31 mouse cellular contexts compared by ENCODE assay signal in the genomic region with DNA sequence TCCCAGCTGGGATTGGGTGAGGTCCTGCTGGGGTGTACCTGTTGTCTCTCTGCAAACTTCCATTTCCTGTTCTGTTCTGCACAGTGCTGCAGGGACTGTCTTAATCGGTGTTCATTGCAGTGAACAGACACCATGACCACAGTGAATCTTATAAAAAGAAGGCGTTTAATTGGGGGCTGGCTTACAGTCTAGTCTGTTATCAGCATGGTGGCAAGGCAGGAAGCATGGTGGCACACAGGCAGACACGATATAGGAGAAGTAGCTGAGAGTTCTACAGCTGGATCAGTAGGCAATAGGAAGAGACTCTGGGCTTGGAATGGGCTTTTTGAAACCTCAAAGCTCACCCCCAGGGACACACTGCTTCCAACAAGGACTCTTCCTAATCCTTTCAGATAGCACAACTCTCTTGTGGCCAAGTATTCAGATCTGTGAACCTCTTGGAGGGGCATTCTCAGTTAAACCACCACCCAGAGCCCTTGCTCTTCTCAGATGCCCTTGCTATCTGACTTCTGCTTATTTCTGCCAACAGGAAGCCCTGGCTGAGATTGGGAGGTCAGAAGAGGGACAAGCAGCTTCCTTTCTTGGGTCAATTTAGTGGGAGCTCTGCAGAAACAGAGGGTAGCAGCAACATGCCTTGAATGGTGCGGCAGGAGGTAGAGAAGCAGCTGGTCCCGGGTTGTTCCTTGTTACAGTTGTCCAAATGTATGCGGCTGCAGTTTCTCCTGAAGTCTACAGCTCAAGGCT. TPM values are rescaled to one million over a fixed set of nuclear protein-coding genes. Genes with fewer than 3 reads are reported as not detected.
DNase-seq lines count a peak whose midpoint lies in the region; ATAC-seq and TF ChIP-seq lines count a peak whose summit lies in the region.
"Had no signal": no experiment of that assay in that cellular context is flagged by ENCODE, and none has a peak within 500 bp of the region (broad histone marks: within the 10 kb centered on the region; RNA-seq: fewer than 3 reads in every experiment).

No protein-coding gene starts in this region.

- no peak overlapping the region for H3K4me3 ChIP-seq in bone marrow macrophage, adult 2 months (ENCODE audit: insufficient read depth, low read length)
- H3K4me3 ChIP-seq in lung, postnatal 0 days (ENCODE audit: low read depth, low read length): no peak overlapping the region
- H3K4me3 ChIP-seq: forebrain, embryonic 10.5 days; forebrain, embryonic 13.5 days; heart, adult 2 months; heart, embryonic 10.5 days; heart, embryonic 13.5 days; hindbrain, embryonic 10.5 days; hindbrain, embryonic 13.5 days; intestine, embryonic 15.5 days had no signal

- H3K4me1 ChIP-seq in bone marrow macrophage, adult 2 months (ENCODE audit: control insufficient read depth, insufficient read depth, low read length): peaks cover 13% of the 10 kb centered on the region
- H3K4me1 ChIP-seq in lung, postnatal 0 days (ENCODE audit: insufficient read depth, low read depth, low read length): no peaks in the 10 kb centered on the region
- H3K4me1 ChIP-seq: forebrain, embryonic 10.5 days; forebrain, embryonic 13.5 days; hindbrain, embryonic 10.5 days; hindbrain, embryonic 13.5 days; intestine, embryonic 15.5 days had no signal

- no peaks in the 10 kb centered on the region for H3K27me3 ChIP-seq in lung, postnatal 0 days (replicated peaks; ENCODE audit: insufficient read depth, low read length)
- H3K27me3 ChIP-seq: forebrain, embryonic 13.5 days; heart, embryonic 13.5 days; hindbrain, embryonic 13.5 days; intestine, embryonic 15.5 days had no signal

- TF ChIP-seq EP300 in lung, postnatal 0 days (IDR thresholded peaks at IDR 0.05): no peak

- no peaks in the 10 kb centered on the region for H3K36me3 ChIP-seq in lung, postnatal 0 days (ENCODE audit: insufficient read depth, low read length)
- H3K36me3 ChIP-seq: forebrain, embryonic 10.5 days; heart, embryonic 10.5 days; heart, embryonic 13.5 days; hindbrain, embryonic 10.5 days; hindbrain, embryonic 13.5 days; intestine, embryonic 15.5 days had no signal

- no peak for TF ChIP-seq CTCF in bone marrow macrophage, adult 2 months (IDR thresholded peaks at IDR 0.05; ENCODE audit: low read depth, low read length)
- TF ChIP-seq CTCF in lung, postnatal 0 days (IDR thresholded peaks at IDR 0.05): no peak

- 71% methylated on average over 6 of the region's 6 CpGs for WGBS in lung, postnatal 0 days

- no peak overlapping the region for H3K9ac ChIP-seq in lung, postnatal 0 days (replicated peaks; ENCODE audit: low read depth)
- H3K9ac ChIP-seq: forebrain, embryonic 13.5 days; heart, embryonic 13.5 days; hindbrain, embryonic 13.5 days; intestine, embryonic 15.5 days had no signal

- H3K27ac ChIP-seq in bone marrow macrophage, adult 2 months (ENCODE audit: insufficient read depth, low read depth, low read length): peak overlapping the region; percentile 61
- H3K27ac ChIP-seq in lung, postnatal 0 days (ENCODE audit: low read length): no peak overlapping the region
- H3K27ac ChIP-seq: forebrain, embryonic 10.5 days; forebrain, embryonic 13.5 days; heart, adult 2 months; heart, embryonic 10.5 days; heart, embryonic 13.5 days; hindbrain, embryonic 10.5 days; hindbrain, embryonic 13.5 days; intestine, embryonic 15.5 days had no signal

- no peaks in the 10 kb centered on the region for H3K9me3 ChIP-seq in lung, postnatal 0 days (ENCODE audit: low read length)
- H3K9me3 ChIP-seq: forebrain, embryonic 10.5 days; forebrain, embryonic 13.5 days; heart, embryonic 10.5 days; heart, embryonic 13.5 days; hindbrain, embryonic 10.5 days; hindbrain, embryonic 13.5 days; intestine, embryonic 15.5 days had no signal

- H3K4me2 ChIP-seq in lung, postnatal 0 days (replicated peaks; ENCODE audit: low read depth, low read length): no peak overlapping the region
- H3K4me2 ChIP-seq: forebrain, embryonic 13.5 days; heart, embryonic 13.5 days; hindbrain, embryonic 13.5 days; intestine, embryonic 15.5 days had no signal

- TF ChIP-seq POLR2A in bone marrow macrophage, adult 2 months (IDR thresholded peaks at IDR 0.05; ENCODE audit: borderline replicate concordance, low read depth, low read length): no peak

- DNase-seq in heart, adult 11 months: peak; percentile 88
- DNase-seq in heart, postnatal 4 days: no peak
- DNase-seq in lung, postnatal 0 days (ENCODE audit: low spot score): no peak
- no peak for DNase-seq in neural tube, embryonic 10.5 days (ENCODE audit: extremely low spot score, low spot score)
- no peak for DNase-seq in embryo, embryonic 9.5 days (ENCODE audit: extremely low spot score)
- DNase-seq: adrenal gland, adult 2 months; adrenal gland, postnatal 14 days; cerebellum, adult 2 months; cerebellum, adult 9-11 months; cerebellum, postnatal 25 days; embryo, embryonic 11 days; gastrocnemius, postnatal 14 days; heart, adult 2 months; heart, postnatal 14 days had no signal

- ATAC-seq in granulocyte monocyte progenitor cell, adult 5-6 weeks (replicated peaks; ENCODE audit: poor library complexity, severe bottlenecking): peak; percentile 55
- ATAC-seq in megakaryocyte progenitor cell, adult 5-6 weeks (replicated peaks; ENCODE audit: poor library complexity): peak; percentile 86
- ATAC-seq in lung, postnatal 0 days: no peak
- ATAC-seq: forebrain, embryonic 13.5 days; forebrain, embryonic 16.5 days; hindbrain, embryonic 16.5 days; intestine, embryonic 15.5 days had no signal

RNA-seq across cellular contexts. Expression of gene Zap70, which starts 7.5 kb away (rescaled TPM):
- under 1 TPM; 0.20 to 0.24 TPM for total RNA-seq in heart, postnatal 4 days (2021)
- not detected in 2 replicates for polyA plus RNA-seq in bone marrow macrophage, adult 2 months (2012; ENCODE audit: insufficient read depth, insufficient read length, missing spikeins)
- not detected in 2 replicates for total RNA-seq in granulocyte monocyte progenitor cell, adult 5-6 weeks (2014; fragmentation: Nextera tagmentation)
- 0.13 TPM in 1 of 2 replicates, not detected in the other for total RNA-seq in granulocyte monocyte progenitor cell, adult 5-6 weeks (2017)
- 0.10 and 0.37 TPM in 2 replicates for total RNA-seq in megakaryocyte progenitor cell, adult 5-6 weeks (2015)
- total RNA-seq in megakaryocyte progenitor cell, adult 5-6 weeks (2017): not detected in 2 replicates
- 4.3 and 5.2 TPM in 2 replicates for polyA plus RNA-seq in lung, postnatal 0 days (2015; fragmentation: Nextera tagmentation; extraction: Ambion mirVana)

RNA-seq across cellular contexts. Expression of gene Actr1b, which starts 39.9 kb away (rescaled TPM):
- total RNA-seq in heart, postnatal 4 days (2021): 100 to 1,000 TPM; 124 to 137 TPM
- polyA plus RNA-seq in bone marrow macrophage, adult 2 months (2012; ENCODE audit: insufficient read depth, insufficient read length, missing spikeins): 41.9 and 43.7 TPM in 2 replicates
- total RNA-seq in granulocyte monocyte progenitor cell, adult 5-6 weeks (2014; fragmentation: Nextera tagmentation): 34.3 and 59.5 TPM in 2 replicates
- total RNA-seq in granulocyte monocyte progenitor cell, adult 5-6 weeks (2017): 30.8 and 37.7 TPM in 2 replicates
- 21.5 and 22.7 TPM in 2 replicates for total RNA-seq in megakaryocyte progenitor cell, adult 5-6 weeks (2015)
- 55.0 TPM in 2 replicates for total RNA-seq in megakaryocyte progenitor cell, adult 5-6 weeks (2017)
- polyA plus RNA-seq in lung, postnatal 0 days (2015; fragmentation: Nextera tagmentation; extraction: Ambion mirVana): 68.2 and 75.8 TPM in 2 replicates

RNA-seq across cellular contexts. Expression of gene 4933424G06Rik, which starts 44.2 kb away (rescaled TPM):
- not detected for total RNA-seq in heart, postnatal 4 days (2021)
- polyA plus RNA-seq in bone marrow macrophage, adult 2 months (2012; ENCODE audit: insufficient read depth, insufficient read length, missing spikeins): not detected in 2 replicates
- not detected in 2 replicates for total RNA-seq in granulocyte monocyte progenitor cell, adult 5-6 weeks (2014; fragmentation: Nextera tagmentation)
- total RNA-seq in granulocyte monocyte progenitor cell, adult 5-6 weeks (2017): not detected in 2 replicates
- total RNA-seq in megakaryocyte progenitor cell, adult 5-6 weeks (2015): not detected in 2 replicates
- total RNA-seq in megakaryocyte progenitor cell, adult 5-6 weeks (2017): not detected in 2 replicates
- polyA plus RNA-seq in lung, postnatal 0 days (2015; fragmentation: Nextera tagmentation; extraction: Ambion mirVana): 0.11 TPM in 1 of 2 replicates, not detected in the other
- total RNA-seq: adrenal gland, adult 2 months; adrenal gland, postnatal 14 days; adrenal gland, postnatal 4 days; ES-E14; gastrocnemius, postnatal 4 days; heart, adult 2 months; heart, postnatal 14 days had no signal
- polyA plus RNA-seq: adrenal gland, adult 2 months; embryonic facial prominence, embryonic 14.5 days; forebrain, embryonic 10.5 days; forebrain, embryonic 13.5 days; heart, adult 2 months; heart, embryonic 10.5 days; heart, embryonic 13.5 days; heart, embryonic 16.5 days had no signal
